Mouse (Mus musculus) ES-E14 (cell line): ENCODE measurements around the gene Nova2.

Experiments
- CHD2 ChIP-seq: IDR thresholded peaks from 2 replicates; pipeline ENCODE4 v1.6.1; 2014; ENCODE audit warnings: mild to moderate bottlenecking, low read depth, low read length, inconsistent platforms
- HCFC1 ChIP-seq: IDR thresholded peaks from 2 replicates; pipeline ENCODE4 v1.6.1; 2012; ENCODE audit warnings: low read length, inconsistent platforms, borderline replicate concordance; ENCODE audit not compliant: insufficient read depth
- MAFK ChIP-seq: IDR thresholded peaks from 2 replicates; pipeline ENCODE4 v1.6.1; 2014; ENCODE audit warnings: mild to moderate bottlenecking, low read depth, low read length, inconsistent platforms; ENCODE audit not compliant: insufficient read depth
- ZC3H11A ChIP-seq: IDR thresholded peaks from 2 replicates; pipeline ENCODE4 v1.6.1; 2012; ENCODE audit warnings: low read depth, mild to moderate bottlenecking, inconsistent platforms, low read length, borderline replicate concordance
- ZNF384 ChIP-seq: IDR thresholded peaks from 2 replicates; pipeline ENCODE4 v1.6.1; 2012; ENCODE audit warnings: low read depth, low read length, inconsistent platforms

DNA sequence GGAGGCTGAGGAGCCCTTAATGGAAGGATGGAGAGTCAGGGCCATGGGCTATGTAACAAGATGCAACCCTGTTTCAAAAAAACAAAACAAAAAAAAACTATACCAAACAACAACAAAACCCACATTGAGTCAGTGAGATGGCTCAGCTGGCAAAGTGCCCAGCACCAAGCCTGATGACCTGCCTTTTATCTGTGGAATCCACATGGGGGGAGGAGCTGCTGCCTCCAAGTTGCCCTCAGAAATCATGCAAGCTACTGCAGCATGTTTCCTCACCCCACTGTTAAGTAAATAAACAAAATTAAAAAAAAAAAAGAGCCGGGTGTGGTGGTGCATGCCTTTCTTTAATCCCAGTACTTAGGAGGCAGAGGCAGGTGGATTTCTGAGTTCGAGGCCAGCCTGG, 60.8 kb downstream of the Nova2 start:
- TF ChIP-seq CHD2 (no peak), ZNF384 (no peak), HCFC1 (no peak), ZC3H11A (no peak), MAFK (no peak)
